Mouse (Mus musculus) liver, embryonic 14 days (tissue): ENCODE measurements around the gene Rps3a1. TPM values are rescaled to one million over a fixed set of nuclear protein-coding genes. Genes with fewer than 3 reads are reported as not detected.

Experiments used
- polyA plus RNA-seq: library from polyadenylated mRNA; depleted of rRNA; stranded (reverse); fragments of >200 nt; gene quantifications from 2 replicates; pipeline ENCODE4 v1.2.3, GENCODE M21; 2012; rRNA removed

Rps3a1 gene
- polyA plus RNA-seq: 1,129 and 1,268 TPM in 2 replicates

DNA sequence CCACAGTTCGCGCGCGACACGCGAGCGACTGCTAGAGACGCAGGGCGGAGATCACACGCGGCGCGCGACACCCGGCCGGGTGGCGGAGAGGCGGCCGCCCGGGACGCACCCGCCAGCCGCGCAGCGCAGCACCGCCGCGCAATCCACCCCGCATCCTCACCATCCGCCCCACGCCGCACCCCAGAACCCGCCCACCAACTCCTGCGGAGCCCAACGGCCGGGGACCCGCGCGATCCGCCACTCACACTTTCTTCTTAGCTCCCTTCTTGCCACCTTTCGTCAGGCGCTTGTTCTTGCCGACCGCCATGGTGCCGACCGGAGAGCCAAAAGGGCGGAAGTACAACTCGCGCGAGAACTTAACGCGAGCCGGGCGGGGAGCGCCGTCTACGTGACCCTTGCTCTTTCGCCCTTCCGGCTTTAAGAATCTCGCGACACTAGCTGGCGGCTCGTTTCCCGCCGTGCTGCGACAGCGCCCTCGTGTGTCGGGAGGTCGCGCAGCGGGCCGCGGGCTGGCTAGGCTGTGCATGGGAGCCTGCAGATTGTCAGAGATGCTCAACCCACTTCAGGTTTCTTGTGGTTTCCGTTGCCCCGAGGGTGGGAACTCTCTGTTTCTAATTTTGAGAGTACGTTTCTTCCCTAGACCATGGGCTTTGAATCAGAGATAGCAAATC, at the start of gene Rps3a1:
Rps3a1 (minus strand) TSS at position 440 of the 671 bp plus-strand sequence.

Other genes starting within 250 kb of the Rps3a1 start
- gene Sh3d19, start 171.6 kb downstream of the Rps3a1 start, polyA plus RNA-seq: 5.6 and 6.3 TPM in 2 replicates
- gene Prss48, start 140.2 kb downstream of the Rps3a1 start, polyA plus RNA-seq: not detected in 2 replicates
- 3.9 and 4.9 TPM in 2 replicates for gene Lrba, start 82.0 kb upstream of the Rps3a1 start, polyA plus RNA-seq